In genomic region chr9:98287135-98287534, GRCm38 (mm10) we compare ENCODE assay signal across 8 mouse cellular contexts. TPM values are rescaled to one million over a fixed set of nuclear protein-coding genes. Genes with fewer than 3 reads are reported as not detected.
DNase-seq lines count a peak whose midpoint lies in the region; ATAC-seq lines count a peak whose summit lies in the region.
"Not testable (repeated sequence)": the region's sequence is repeated elsewhere in the genome, so short reads cannot be mapped to it uniquely, and the experiment has no call there.

Gene Nmnat3, plus strand, starts transcription at chr9:98287435.

- H3K36me3 ChIP-seq in heart, embryonic 11.5 days (ENCODE audit: control insufficient read depth, insufficient read depth, low read length); intestine, embryonic 14.5 days (ENCODE audit: control insufficient read depth, insufficient read depth, low read length); liver, embryonic 11.5 days (ENCODE audit: control insufficient read depth, insufficient read depth, low read length): not testable (repeated sequence)

- not testable (repeated sequence) for ATAC-seq in heart, embryonic 11.5 days (replicated peaks; ENCODE audit: insufficient number of reproducible peaks, low FRiP score, low TSS enrichment); intestine, embryonic 14.5 days (replicated peaks; ENCODE audit: low FRiP score, low TSS enrichment, low read depth); liver, embryonic 11.5 days (replicated peaks; ENCODE audit: low FRiP score); megakaryocyte progenitor cell, adult 5-6 weeks (replicated peaks; ENCODE audit: poor library complexity)

- WGBS in heart, embryonic 11.5 days (ENCODE audit: insufficient replicate concordance): 74% methylated on average over 6 of the region's 6 CpGs
- WGBS in intestine, embryonic 14.5 days: 75% methylated on average over 6 of the region's 6 CpGs
- WGBS in liver, embryonic 11.5 days: 83% methylated on average over 6 of the region's 6 CpGs

- not testable (repeated sequence) for H3K27ac ChIP-seq in brown adipose tissue, adult 24 weeks (replicated peaks; ENCODE audit: low read depth, low read length); heart, embryonic 11.5 days (ENCODE audit: low read depth, low read length); intestine, embryonic 14.5 days (ENCODE audit: low read depth); liver, embryonic 11.5 days (ENCODE audit: low read depth, low read length)

- DNase-seq in adrenal gland, adult 8-10 months; gastrocnemius, postnatal 14 days; intestine, embryonic 14.5 days (ENCODE audit: low spot score); liver, embryonic 11.5 days (ENCODE audit: low spot score); thymus, postnatal 0 days (ENCODE audit: low spot score): not testable (repeated sequence)

- H3K4me3 ChIP-seq in brown adipose tissue, adult 24 weeks (ENCODE audit: insufficient read depth, low read depth, low read length); heart, embryonic 11.5 days (ENCODE audit: low read depth, low read length); intestine, embryonic 14.5 days (ENCODE audit: low read depth, low read length); liver, embryonic 11.5 days (ENCODE audit: low read depth, low read length): not testable (repeated sequence)

- not testable (repeated sequence) for H3K4me1 ChIP-seq in brown adipose tissue, adult 24 weeks (ENCODE audit: control insufficient read depth, insufficient read depth, insufficient read length, low read length); heart, embryonic 11.5 days (ENCODE audit: control insufficient read depth, insufficient read depth, low read length); intestine, embryonic 14.5 days (replicated peaks; ENCODE audit: control insufficient read depth, insufficient read depth, low read length); liver, embryonic 11.5 days (replicated peaks; ENCODE audit: control insufficient read depth, insufficient read depth, low read length)

- H3K9me3 ChIP-seq in heart, embryonic 11.5 days (replicated peaks; ENCODE audit: control insufficient read depth, low read length); intestine, embryonic 14.5 days (ENCODE audit: control insufficient read depth, low read length); liver, embryonic 11.5 days (ENCODE audit: control insufficient read depth, low read length): not testable (repeated sequence)

- H3K27me3 ChIP-seq in heart, embryonic 11.5 days (ENCODE audit: control insufficient read depth, insufficient read depth, low read length); intestine, embryonic 14.5 days (replicated peaks; ENCODE audit: control insufficient read depth, insufficient read depth, low read length); liver, embryonic 11.5 days (replicated peaks; ENCODE audit: control insufficient read depth, insufficient read depth, low read length): not testable (repeated sequence)

- not testable (repeated sequence) for H3K4me2 ChIP-seq in heart, embryonic 11.5 days; intestine, embryonic 14.5 days (ENCODE audit: low read length); liver, embryonic 11.5 days

- intact Hi-C loops in gastrocnemius, postnatal 14 days (cut with DNase I; ENCODE audit: low total_unique reads): not testable (repeated sequence)

- not testable (repeated sequence) for H3K9ac ChIP-seq in heart, embryonic 11.5 days (ENCODE audit: low read depth, low read length); intestine, embryonic 14.5 days (ENCODE audit: low read length); liver, embryonic 11.5 days (ENCODE audit: low read depth, low read length)

RNA-seq across cellular contexts. Expression of gene Nmnat3, which starts in this region (rescaled TPM):
- total RNA-seq in adrenal gland, adult 8-10 months (2022): 10 to 100 TPM; 13.2 to 23.4 (median 19.4) TPM
- 13.2 and 13.9 TPM in 2 replicates for polyA plus RNA-seq in brown adipose tissue, adult 24 weeks (2012; ENCODE audit: insufficient read depth, insufficient read length, missing spikeins)
- 10 to 100 TPM; 11.5 to 11.7 TPM for total RNA-seq in gastrocnemius, postnatal 14 days (2021)
- polyA plus RNA-seq in heart, embryonic 11.5 days (2014; fragmentation: Nextera tagmentation; extraction: Ambion mirVana): 9.7 and 10.3 TPM in 2 replicates
- polyA plus RNA-seq in intestine, embryonic 14.5 days (2014; fragmentation: Nextera tagmentation; extraction: Ambion mirVana): 10.5 and 12.8 TPM in 2 replicates
- polyA plus RNA-seq in liver, embryonic 11.5 days (2014; fragmentation: Nextera tagmentation; extraction: Ambion mirVana): 35.9 and 36.6 TPM in 2 replicates
- total RNA-seq in megakaryocyte progenitor cell, adult 5-6 weeks (2015): 13.3 and 22.5 TPM in 2 replicates
- 16.2 and 17.0 TPM in 2 replicates for total RNA-seq in megakaryocyte progenitor cell, adult 5-6 weeks (2017)
- polyA plus RNA-seq in thymus, postnatal 0 days (2015; fragmentation: Nextera tagmentation; extraction: Ambion mirVana): 14.0 and 17.1 TPM in 2 replicates
